In genomic region chr3:130768172-130768571, GRCm38 (mm10) we compare ENCODE assay signal across 24 mouse cellular contexts. TPM values are rescaled to one million over a fixed set of nuclear protein-coding genes. Genes with fewer than 3 reads are reported as not detected.
DNase-seq lines count a peak whose midpoint lies in the region; ATAC-seq and TF ChIP-seq lines count a peak whose summit lies in the region.
"Had no signal": no experiment of that assay in that cellular context is flagged by ENCODE, and none has a peak within 500 bp of the region (broad histone marks: within the 10 kb centered on the region; RNA-seq: fewer than 3 reads in every experiment).

No protein-coding gene starts in this region.

- no peak overlapping the region for H3K4me2 ChIP-seq in heart, embryonic 11.5 days
- no peak overlapping the region for H3K4me2 ChIP-seq in liver, embryonic 12.5 days
- H3K4me2 ChIP-seq in liver, postnatal 0 days (ENCODE audit: low read depth, low read length), result no peak overlapping the region
- H3K4me2 ChIP-seq: embryonic facial prominence, embryonic 12.5 days; forebrain, embryonic 13.5 days; forebrain, embryonic 15.5 days had no signal

- H3K27me3 ChIP-seq in heart, embryonic 11.5 days (ENCODE audit: control insufficient read depth, insufficient read depth, low read length), result no peaks in the 10 kb centered on the region
- H3K27me3 ChIP-seq in liver, embryonic 12.5 days (replicated peaks), result no peaks in the 10 kb centered on the region
- no peaks in the 10 kb centered on the region for H3K27me3 ChIP-seq in liver, postnatal 0 days (ENCODE audit: insufficient read depth, low read length)
- H3K27me3 ChIP-seq: CH12.LX; embryonic facial prominence, embryonic 12.5 days; forebrain, embryonic 13.5 days; forebrain, embryonic 15.5 days; Patski had no signal

- TF ChIP-seq EP300 in liver, postnatal 0 days (IDR thresholded peaks at IDR 0.05; ENCODE audit: low read depth), result no peak

- peak; percentile 66 for DNase-seq in heart, adult 11 months
- DNase-seq in liver, postnatal 0 days, result no peak
- no peak for DNase-seq in natural killer cell, adult 2 months (ENCODE audit: low spot score in 2 of 2)
- no peak for DNase-seq in left cerebral cortex, adult 9 months (ENCODE audit: low spot score in 2 of 2)
- DNase-seq: adrenal gland, adult 8-10 months; adrenal gland, postnatal 14 days; adrenal gland, postnatal 36 days; B cell, adult 2 months; cerebellum, adult 11-12 months; cerebellum, adult 2 months; cerebellum, adult 9-10 months; cerebellum, postnatal 25 days had no signal

- no peak overlapping the region for H3K4me3 ChIP-seq in heart, embryonic 11.5 days (ENCODE audit: low read depth, low read length)
- no peak overlapping the region for H3K4me3 ChIP-seq in liver, embryonic 12.5 days
- no peak overlapping the region for H3K4me3 ChIP-seq in liver, postnatal 0 days (ENCODE audit: low read depth, low read length)
- H3K4me3 ChIP-seq: embryonic facial prominence, embryonic 10.5 days; embryonic facial prominence, embryonic 12.5 days; forebrain, embryonic 13.5 days; forebrain, embryonic 15.5 days had no signal

- H3K4me1 ChIP-seq in heart, embryonic 11.5 days (ENCODE audit: control insufficient read depth, insufficient read depth, low read length), result no peaks in the 10 kb centered on the region
- H3K4me1 ChIP-seq in liver, embryonic 12.5 days, result no peaks in the 10 kb centered on the region
- no peaks in the 10 kb centered on the region for H3K4me1 ChIP-seq in liver, postnatal 0 days (ENCODE audit: insufficient read depth)
- H3K4me1 ChIP-seq: embryonic facial prominence, embryonic 10.5 days; embryonic facial prominence, embryonic 12.5 days; forebrain, embryonic 13.5 days; forebrain, embryonic 15.5 days had no signal

- no peaks in the 10 kb centered on the region for H3K36me3 ChIP-seq in heart, embryonic 11.5 days (ENCODE audit: control insufficient read depth, insufficient read depth, low read length)
- no peaks in the 10 kb centered on the region for H3K36me3 ChIP-seq in liver, embryonic 12.5 days
- H3K36me3 ChIP-seq in liver, postnatal 0 days (replicated peaks; ENCODE audit: insufficient read depth, low read length), result no peaks in the 10 kb centered on the region
- H3K36me3 ChIP-seq: embryonic facial prominence, embryonic 10.5 days; embryonic facial prominence, embryonic 12.5 days; forebrain, embryonic 15.5 days; G1E had no signal

- 49% methylated on average over 3 of the region's 3 CpGs for WGBS in heart, embryonic 11.5 days (ENCODE audit: insufficient replicate concordance)
- WGBS in liver, embryonic 12.5 days (ENCODE audit: insufficient replicate concordance), result 33% methylated on average over 3 of the region's 3 CpGs
- 58% methylated on average over 3 of the region's 3 CpGs for WGBS in liver, postnatal 0 days (ENCODE audit: insufficient replicate concordance)

- no peak for ATAC-seq in heart, embryonic 11.5 days (replicated peaks; ENCODE audit: insufficient number of reproducible peaks, low FRiP score, low TSS enrichment)
- peak; percentile 62; the same call in 1 of the 2 replicates for ATAC-seq in liver, embryonic 12.5 days
- ATAC-seq in liver, postnatal 0 days, result no peak
- ATAC-seq in megakaryocyte progenitor cell, adult 5-6 weeks (replicated peaks; ENCODE audit: poor library complexity), result peak; percentile 55
- ATAC-seq: activated CD4-positive, CD25-positive, alpha-beta regulatory T cell, adult 4 months; CD4-positive, CD25-positive, alpha-beta regulatory T cell, adult 4 months; forebrain, embryonic 13.5 days; forebrain, embryonic 15.5 days; Patski had no signal

- no peak overlapping the region for H3K27ac ChIP-seq in heart, embryonic 11.5 days (ENCODE audit: low read depth, low read length)
- no peak overlapping the region for H3K27ac ChIP-seq in liver, embryonic 12.5 days
- H3K27ac ChIP-seq in liver, postnatal 0 days (ENCODE audit: low read depth), result no peak overlapping the region
- H3K27ac ChIP-seq: embryonic facial prominence, embryonic 10.5 days; embryonic facial prominence, embryonic 12.5 days; forebrain, embryonic 13.5 days; forebrain, embryonic 15.5 days had no signal

- no peaks in the 10 kb centered on the region for H3K9me3 ChIP-seq in heart, embryonic 11.5 days (replicated peaks; ENCODE audit: control insufficient read depth, low read length)
- H3K9me3 ChIP-seq in liver, embryonic 12.5 days (replicated peaks), result no peaks in the 10 kb centered on the region
- no peaks in the 10 kb centered on the region for H3K9me3 ChIP-seq in liver, postnatal 0 days (ENCODE audit: low read length)
- H3K9me3 ChIP-seq: embryonic facial prominence, embryonic 10.5 days; embryonic facial prominence, embryonic 12.5 days; forebrain, embryonic 13.5 days; forebrain, embryonic 15.5 days had no signal

- no peak overlapping the region for H3K9ac ChIP-seq in heart, embryonic 11.5 days (ENCODE audit: low read depth, low read length)
- H3K9ac ChIP-seq in liver, embryonic 12.5 days, result no peak overlapping the region
- no peak overlapping the region for H3K9ac ChIP-seq in liver, postnatal 0 days (replicated peaks)
- H3K9ac ChIP-seq: embryonic facial prominence, embryonic 12.5 days; forebrain, embryonic 13.5 days; forebrain, embryonic 15.5 days had no signal

- TF ChIP-seq CTCF in liver, postnatal 0 days (IDR thresholded peaks at IDR 0.05; ENCODE audit: low read depth), result no peak

RNA-seq across cellular contexts. Expression of gene Rpl34, which starts 38.0 kb away (rescaled TPM):
- 614 and 626 TPM in 2 replicates for polyA plus RNA-seq in heart, embryonic 11.5 days (2014; fragmentation: Nextera tagmentation; extraction: Ambion mirVana)
- 756 and 816 TPM in 2 replicates for polyA plus RNA-seq in liver, embryonic 12.5 days (2016; fragmentation: Nextera tagmentation; extraction: Ambion mirVana)
- 539 and 549 TPM in 2 replicates for polyA plus RNA-seq in liver, postnatal 0 days (2015; fragmentation: Nextera tagmentation; extraction: Ambion mirVana)
- total RNA-seq in megakaryocyte progenitor cell, adult 5-6 weeks (2015), result 1,518 and 1,526 TPM in 2 replicates
- total RNA-seq in megakaryocyte progenitor cell, adult 5-6 weeks (2017), result 2,867 and 3,584 TPM in 2 replicates

RNA-seq across cellular contexts. Expression of gene Ostc, which starts 58.9 kb away (rescaled TPM):
- 282 and 300 TPM in 2 replicates for polyA plus RNA-seq in heart, embryonic 11.5 days (2014; fragmentation: Nextera tagmentation; extraction: Ambion mirVana)
- 215 and 221 TPM in 2 replicates for polyA plus RNA-seq in liver, embryonic 12.5 days (2016; fragmentation: Nextera tagmentation; extraction: Ambion mirVana)
- polyA plus RNA-seq in liver, postnatal 0 days (2015; fragmentation: Nextera tagmentation; extraction: Ambion mirVana), result 171 and 178 TPM in 2 replicates
- total RNA-seq in megakaryocyte progenitor cell, adult 5-6 weeks (2015), result 371 and 419 TPM in 2 replicates
- total RNA-seq in megakaryocyte progenitor cell, adult 5-6 weeks (2017), result 278 and 308 TPM in 2 replicates

Comparison
In these comparisons a context has a peak if more than half of its experiments do, and no peak if none do; other contexts are left out.
1. ATAC-seq: peak in liver, embryonic 12.5 days (single experiment) and megakaryocyte progenitor cell, adult 5-6 weeks (single experiment); none in heart, embryonic 11.5 days (single experiment) and liver, postnatal 0 days (single experiment).